Mouse (Mus musculus): ENCODE measurements around the gene Blvrb.

GRCm38 (mm10) chr7:27437544-27437943, 10.2 kb upstream of the Blvrb start:
- TF ChIP-seq CTCF (IDR thresholded peaks at IDR 0.05; ENCODE audit: low read depth) (peak; percentile 39; the same call in 1 of the 2 replicates), EP300 (IDR thresholded peaks at IDR 0.05; ENCODE audit: low read depth) (no peak)
